8 mouse cellular contexts compared by ENCODE assay signal in the genomic region with DNA sequence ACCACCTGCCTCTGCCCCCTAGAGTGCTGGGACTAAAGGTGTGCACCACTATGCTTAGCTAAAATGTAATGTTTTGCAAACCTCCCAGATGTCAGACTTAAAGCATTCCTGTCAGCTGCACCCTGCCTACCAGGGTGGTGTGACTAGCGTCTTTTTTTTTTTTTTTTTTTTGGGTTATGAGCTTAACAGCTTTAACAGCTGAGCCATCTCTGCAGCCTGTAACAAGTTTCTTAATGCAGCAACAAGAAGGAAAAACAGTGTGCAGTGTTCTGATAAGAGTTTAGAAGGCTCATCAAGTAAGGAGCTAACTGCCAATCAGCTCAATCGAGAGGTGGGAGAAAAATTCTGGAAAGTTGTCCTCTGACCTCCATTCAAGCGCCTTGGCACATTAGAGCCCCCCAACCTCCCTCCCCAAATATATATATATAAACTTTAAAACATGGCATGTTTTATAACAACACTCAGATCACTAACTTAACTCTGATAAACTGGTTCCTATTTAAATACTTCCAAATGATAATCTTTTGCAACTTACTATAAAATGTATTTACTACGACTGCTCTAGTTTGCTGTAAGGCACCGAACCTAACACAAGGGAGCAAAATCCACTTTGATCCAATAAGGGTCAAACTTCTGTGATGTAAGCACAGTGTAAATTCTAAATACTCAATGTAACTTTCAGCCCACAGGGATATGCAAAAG. TPM values are rescaled to one million over a fixed set of nuclear protein-coding genes. Genes with fewer than 3 reads are reported as not detected.
DNase-seq lines count a peak whose midpoint lies in the region; ATAC-seq and TF ChIP-seq lines count a peak whose summit lies in the region.

No protein-coding gene starts in this region.

- H3K9ac ChIP-seq in embryonic facial prominence, embryonic 13.5 days: peak overlapping the region; percentile 98
- peak overlapping the region; percentile 99 for H3K9ac ChIP-seq in neural tube, embryonic 13.5 days

- no peak for TF ChIP-seq CTCF in layer of hippocampus, adult 2 months (conservative IDR thresholded peaks at IDR 0.05)

- H3K36me3 ChIP-seq in embryonic facial prominence, embryonic 13.5 days: peaks cover 24% of the 10 kb centered on the region
- H3K36me3 ChIP-seq in limb, embryonic 10.5 days: peaks cover 31% of the 10 kb centered on the region
- H3K36me3 ChIP-seq in neural tube, embryonic 13.5 days: peaks cover 25% of the 10 kb centered on the region

- no peak for DNase-seq in layer of hippocampus, adult 2 months (ENCODE audit: low spot score in 2 of 2)
- DNase-seq in layer of hippocampus, postnatal 36 days: no peak
- DNase-seq in limb, embryonic 10.5 days (ENCODE audit: low spot score): no peak
- DNase-seq in frontal cortex, postnatal 36 days (ENCODE audit: low spot score in 2 of 2): no peak
- no peak for DNase-seq in gastrocnemius, postnatal 25 days
- no peak for DNase-seq in urinary bladder, postnatal 36 days (ENCODE audit: low spot score in 2 of 2)

- WGBS in embryonic facial prominence, embryonic 13.5 days: 59% methylated on average over 5 of the region's 5 CpGs
- 79% methylated on average over 5 of the region's 5 CpGs for WGBS in limb, embryonic 10.5 days
- 55% methylated on average over 5 of the region's 5 CpGs for WGBS in neural tube, embryonic 13.5 days

- peak overlapping the region; percentile 91 for H3K4me2 ChIP-seq in embryonic facial prominence, embryonic 13.5 days
- H3K4me2 ChIP-seq in neural tube, embryonic 13.5 days: peak overlapping the region; percentile 93

- peak overlapping the region; percentile 97; the same call in 1 of the 2 replicates for H3K27ac ChIP-seq in layer of hippocampus, adult 2 months
- H3K27ac ChIP-seq in embryonic facial prominence, embryonic 13.5 days: no peak overlapping the region
- peak overlapping the region; percentile 97; the same call in 1 of the 2 replicates for H3K27ac ChIP-seq in limb, embryonic 10.5 days
- peak overlapping the region; percentile 95; the same call in 1 of the 2 replicates for H3K27ac ChIP-seq in neural tube, embryonic 13.5 days (replicated peaks)

- ATAC-seq in embryonic facial prominence, embryonic 13.5 days (ENCODE audit: insufficient number of reproducible peaks, insufficient read depth, low FRiP score, low TSS enrichment, low read depth): no peak
- ATAC-seq in neural tube, embryonic 13.5 days (ENCODE audit: low read depth): no peak

- no peaks in the 10 kb centered on the region for H3K9me3 ChIP-seq in embryonic facial prominence, embryonic 13.5 days
- H3K9me3 ChIP-seq in limb, embryonic 10.5 days (replicated peaks): no peaks in the 10 kb centered on the region
- H3K9me3 ChIP-seq in neural tube, embryonic 13.5 days: no peaks in the 10 kb centered on the region

- peak overlapping the region; percentile 92 for H3K4me3 ChIP-seq in layer of hippocampus, adult 2 months
- H3K4me3 ChIP-seq in embryonic facial prominence, embryonic 13.5 days: peak overlapping the region; percentile 94
- peak overlapping the region; percentile 94 for H3K4me3 ChIP-seq in limb, embryonic 10.5 days
- H3K4me3 ChIP-seq in neural tube, embryonic 13.5 days: peak overlapping the region; percentile 97

- 0 out of 2 replicates have a peak, but pooled peaks cover 3% of the 10 kb centered on the region for H3K27me3 ChIP-seq in embryonic facial prominence, embryonic 13.5 days
- H3K27me3 ChIP-seq in limb, embryonic 10.5 days (ENCODE audit: low read depth, poor library complexity, severe bottlenecking): no peaks in the 10 kb centered on the region
- H3K27me3 ChIP-seq in neural tube, embryonic 13.5 days: no peaks in the 10 kb centered on the region

- peaks cover 32% of the 10 kb centered on the region for H3K4me1 ChIP-seq in embryonic facial prominence, embryonic 13.5 days
- H3K4me1 ChIP-seq in limb, embryonic 10.5 days: peaks cover 36% of the 10 kb centered on the region
- peaks cover 47% of the 10 kb centered on the region for H3K4me1 ChIP-seq in neural tube, embryonic 13.5 days (replicated peaks)

RNA-seq across cellular contexts. Expression of a gene that starts 1.4 kb away (rescaled TPM):
- total RNA-seq in layer of hippocampus, adult 2 months (2021): 100 to 1,000 TPM; 141 to 144 TPM
- 100 to 1,000 TPM; 141 to 149 TPM for total RNA-seq in layer of hippocampus, postnatal 36 days (2021)
- 62.1 and 62.2 TPM in 2 replicates for polyA plus RNA-seq in embryonic facial prominence, embryonic 13.5 days (2015; fragmentation: Nextera tagmentation; extraction: Ambion mirVana)
- 75.6 and 85.1 TPM in 2 replicates for polyA plus RNA-seq in limb, embryonic 10.5 days (2016; fragmentation: Nextera tagmentation; extraction: Ambion mirVana)
- polyA plus RNA-seq in neural tube, embryonic 13.5 days (2015; fragmentation: Nextera tagmentation; extraction: Ambion mirVana): 69.4 and 77.5 TPM in 2 replicates
- total RNA-seq in gastrocnemius, postnatal 25 days (2021): 10 to 100 TPM; 74.9 to 77.3 TPM
